Mouse (Mus musculus) embryonic facial prominence, embryonic 15.5 days (tissue): Measurements from ENCODE around the gene Scd2. TPM values are rescaled to one million over a fixed set of nuclear protein-coding genes. Genes with fewer than 3 reads are reported as not detected.

ENCODE experiments used
- ATAC-seq: fragments of 200-750 bp; cut with Nextera tagmentation; 2 replicates; pipeline ENCODE4 v1.8.0; 2017; ENCODE audit warnings: low read depth, moderate TSS enrichment; ENCODE audit not compliant: insufficient number of reproducible peaks, low FRiP score, low TSS enrichment
- H3K27ac ChIP-seq: fragments of 300-500 bp; sonication (generic); replicated peaks from 2 replicates; pipeline ENCODE4 v1.5.1; 2015; ENCODE audit warnings: mild to moderate bottlenecking, inconsistent platforms
- H3K27me3 ChIP-seq: fragments of 300-500 bp; sonication (generic); 2 replicates; pipeline ENCODE4 v1.6.1; 2015; ENCODE audit warnings: inconsistent platforms
- H3K36me3 ChIP-seq: fragments of 300-500 bp; sonication (generic); 2 replicates; pipeline ENCODE4 v1.6.1; 2015; ENCODE audit warnings: mild to moderate bottlenecking, inconsistent platforms
- H3K4me1 ChIP-seq: fragments of 300-500 bp; sonication (generic); 2 replicates; pipeline ENCODE4 v1.6.1; 2015; ENCODE audit warnings: inconsistent platforms
- H3K4me2 ChIP-seq: fragments of 300-500 bp; sonication (generic); replicated peaks from 2 replicates; pipeline ENCODE4 v1.6.1; 2015; ENCODE audit warnings: mild to moderate bottlenecking, inconsistent platforms
- H3K4me3 ChIP-seq: fragments of 300-500 bp; sonication (generic); replicated peaks from 2 replicates; pipeline ENCODE4 v1.5.1; 2015; ENCODE audit warnings: mild to moderate bottlenecking, inconsistent platforms
- H3K9ac ChIP-seq: fragments of 300-500 bp; sonication (generic); 2 replicates; pipeline ENCODE4 v1.6.1; 2015; ENCODE audit warnings: inconsistent platforms
- H3K9me3 ChIP-seq: fragments of 300-500 bp; sonication (generic); replicated peaks from 2 replicates; pipeline ENCODE4 v1.6.1; 2016; ENCODE audit warnings: inconsistent platforms
- WGBS: fragments of 180-500 bp; shearing (Covaris S2); methylation state at CpG from one replicate; pipeline ENCODE4 v1.1.7; 2015; 5-methylcytosine and 5-hydroxymethylcytosine counted together
- polyA plus RNA-seq: library from polyadenylated mRNA; unstranded; fragments of >200 nt; fragmentation: Nextera tagmentation; extraction: Ambion mirVana; gene quantifications from 2 replicates; pipeline ENCODE4 v1.2.1, GENCODE M21; 2015

The Scd2 gene
- polyA plus RNA-seq, 1 experiment from 2014 or later, result 179 TPM

DNA sequence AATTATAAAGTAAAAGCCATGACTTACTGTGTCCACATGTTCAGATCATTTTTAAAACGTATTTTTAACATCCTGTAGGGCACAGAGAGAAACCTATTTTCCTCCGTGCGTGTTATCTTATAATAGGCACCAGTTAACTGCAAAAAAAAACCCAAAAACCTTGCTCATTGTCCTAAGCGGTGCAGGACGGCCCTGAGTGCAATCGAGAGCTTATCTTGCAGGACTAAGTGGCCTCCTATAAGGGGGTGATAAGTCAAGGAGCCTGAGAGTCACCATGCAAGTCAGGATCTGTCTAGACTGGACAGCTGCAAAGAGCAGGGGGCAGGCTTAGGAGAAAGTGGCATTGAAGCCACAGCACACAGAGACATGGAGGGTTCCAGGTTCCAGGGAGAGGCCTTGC, 6.4 kb downstream of the Scd2 start:
- Histone ChIP-seq H3K36me3 (peaks cover 88% of the 10 kb centered on the region), H3K4me3 (0 out of 2 replicates have a peak overlapping the region, but pooled peaks have one; percentile 3), H3K4me1 (peaks cover 85% of the 10 kb centered on the region), H3K27me3 (no peaks in the 10 kb centered on the region), H3K9me3 (no peaks in the 10 kb centered on the region), H3K27ac (no peak overlapping the region), H3K9ac (no peak overlapping the region), H3K4me2 (0 out of 2 replicates have a peak overlapping the region, but pooled peaks have one; percentile 6)
- ATAC-seq, result no peak
- 63% methylated on average over 6 of the region's 6 CpGs for WGBS

DNA sequence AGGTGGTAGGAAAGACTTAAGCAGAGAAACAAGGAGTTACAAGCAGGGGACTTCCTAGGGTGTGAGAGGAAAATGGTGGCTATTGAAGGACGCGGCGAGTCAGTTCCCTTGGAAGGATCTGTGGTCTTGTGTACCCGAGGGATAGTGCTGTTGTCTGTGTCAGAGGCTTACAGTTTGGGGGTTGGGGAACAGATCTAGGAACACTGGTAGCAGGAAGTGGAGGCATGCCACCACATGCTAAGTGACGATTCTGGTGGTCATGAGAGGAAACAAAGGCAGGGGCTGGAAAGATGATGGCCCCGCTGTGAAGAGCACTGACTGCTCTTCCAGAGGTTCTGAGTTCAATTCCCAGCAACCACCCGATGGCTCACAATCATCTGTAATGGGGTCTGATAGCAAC, 7.0 kb downstream of the Scd2 start:
- no peak overlapping the region for H3K4me2 ChIP-seq

DNA sequence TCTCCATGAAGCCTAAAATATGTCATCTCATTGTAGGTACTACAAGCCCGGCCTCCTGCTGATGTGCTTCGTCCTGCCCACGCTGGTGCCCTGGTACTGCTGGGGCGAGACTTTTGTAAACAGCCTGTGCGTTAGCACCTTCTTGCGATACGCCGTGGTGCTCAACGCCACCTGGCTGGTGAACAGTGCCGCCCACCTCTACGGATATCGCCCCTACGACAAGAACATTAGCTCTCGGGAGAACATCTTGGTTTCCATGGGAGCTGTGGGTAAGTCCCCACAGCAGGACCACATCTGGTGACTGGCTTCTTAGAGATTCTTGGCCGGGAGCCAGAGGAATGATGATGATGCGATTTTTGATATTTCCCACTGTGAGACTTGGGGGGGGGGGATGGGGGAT, 7.7 kb downstream of the Scd2 start:
- ATAC-seq, result no peak

More for the DNA sequence above, 7.0 kb downstream of the Scd2 start:
- ATAC-seq, result no peak
- Histone ChIP-seq H3K36me3 (peaks cover 94% of the 10 kb centered on the region), H3K4me1 (peaks cover 85% of the 10 kb centered on the region), H3K9me3 (no peaks in the 10 kb centered on the region), H3K27ac (no peak overlapping the region), H3K27me3 (no peaks in the 10 kb centered on the region), H3K9ac (no peak overlapping the region), H3K4me3 (0 out of 2 replicates have a peak overlapping the region, but pooled peaks have one; percentile 3)
- WGBS, result 68% methylated on average over 7 of the region's 7 CpGs

DNA sequence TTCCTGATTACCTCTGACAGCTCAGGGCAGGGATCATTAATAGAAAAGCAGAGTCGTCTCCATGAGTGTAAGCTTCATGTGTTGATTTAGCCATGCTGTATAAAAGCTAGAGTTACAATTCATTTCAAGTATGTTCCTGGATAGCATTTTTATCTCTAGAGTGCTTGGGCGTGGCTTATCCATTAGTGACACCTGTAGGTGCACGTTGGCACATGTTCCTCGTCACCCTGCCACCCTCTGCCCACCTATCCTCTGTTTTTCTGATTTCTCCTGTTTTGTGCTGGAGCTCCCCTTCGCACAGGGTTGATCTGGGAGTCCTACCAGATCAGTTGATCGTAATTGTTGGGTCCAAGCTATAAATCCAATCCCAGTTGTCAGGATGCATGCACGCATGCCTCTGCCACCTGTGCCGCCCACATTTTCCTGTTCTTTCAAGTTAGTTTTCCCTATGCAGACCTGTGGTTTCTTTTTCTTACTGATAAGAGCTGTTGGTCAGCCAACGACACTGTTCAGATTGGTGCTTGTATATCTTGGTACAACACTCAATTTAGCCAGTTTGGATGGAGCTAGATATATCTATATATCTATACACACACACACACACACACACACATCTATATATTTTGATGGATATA, 8.3 kb downstream of the Scd2 start:
- H3K4me1 ChIP-seq, result peaks cover 74% of the 10 kb centered on the region
- WGBS, result 66% methylated on average over 9 of the region's 9 CpGs

More for the DNA sequence above, 7.7 kb downstream of the Scd2 start:
- Histone ChIP-seq H3K4me1 (peaks cover 80% of the 10 kb centered on the region), H3K9ac (no peak overlapping the region), H3K4me3 (no peak overlapping the region), H3K9me3 (no peaks in the 10 kb centered on the region), H3K27me3 (no peaks in the 10 kb centered on the region), H3K27ac (no peak overlapping the region), H3K36me3 (peaks cover 94% of the 10 kb centered on the region), H3K4me2 (0 out of 2 replicates have a peak overlapping the region, but pooled peaks have one; percentile 2)
- 58% methylated on average over 16 of the region's 16 CpGs for whole genome bisulfite sequencing

DNA sequence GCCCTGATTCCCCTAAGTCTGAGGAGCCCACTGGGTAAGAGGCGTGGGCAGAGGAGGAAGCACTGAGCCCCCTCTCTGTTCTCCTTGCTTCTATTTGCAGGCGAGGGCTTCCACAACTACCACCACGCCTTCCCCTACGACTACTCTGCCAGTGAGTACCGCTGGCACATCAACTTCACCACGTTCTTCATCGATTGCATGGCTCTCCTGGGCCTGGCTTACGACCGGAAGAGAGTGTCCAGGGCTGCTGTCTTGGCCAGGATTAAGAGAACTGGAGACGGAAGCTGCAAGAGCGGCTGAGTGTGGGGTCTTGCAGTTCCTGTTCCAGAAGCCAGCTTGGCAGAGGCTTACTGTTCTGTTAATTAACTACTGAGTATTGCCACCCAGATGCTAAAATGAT, 9.4 kb downstream of the Scd2 start:
- H3K27ac ChIP-seq, result 0 out of 2 replicates have a peak overlapping the region, but pooled peaks have one; percentile 0
- no peak for ATAC-seq
- no peak overlapping the region for H3K4me2 ChIP-seq
- H3K4me1 ChIP-seq, result peaks cover 63% of the 10 kb centered on the region
- 74% methylated on average over 11 of the region's 11 CpGs for WGBS
- H3K27me3 ChIP-seq, result no peaks in the 10 kb centered on the region
- no peak overlapping the region for H3K4me3 ChIP-seq
- H3K9me3 ChIP-seq, result no peaks in the 10 kb centered on the region
- H3K36me3 ChIP-seq, result peaks cover 94% of the 10 kb centered on the region
- no peak overlapping the region for H3K9ac ChIP-seq

More for the DNA sequence above, 8.3 kb downstream of the Scd2 start:
- peaks cover 96% of the 10 kb centered on the region for H3K36me3 ChIP-seq
- ATAC-seq, result no peak
- H3K9me3 ChIP-seq, result no peaks in the 10 kb centered on the region
- H3K27ac ChIP-seq, result no peak overlapping the region
- H3K4me2 ChIP-seq, result no peak overlapping the region
- H3K4me3 ChIP-seq, result no peak overlapping the region
- no peak overlapping the region for H3K9ac ChIP-seq
- no peaks in the 10 kb centered on the region for H3K27me3 ChIP-seq

DNA sequence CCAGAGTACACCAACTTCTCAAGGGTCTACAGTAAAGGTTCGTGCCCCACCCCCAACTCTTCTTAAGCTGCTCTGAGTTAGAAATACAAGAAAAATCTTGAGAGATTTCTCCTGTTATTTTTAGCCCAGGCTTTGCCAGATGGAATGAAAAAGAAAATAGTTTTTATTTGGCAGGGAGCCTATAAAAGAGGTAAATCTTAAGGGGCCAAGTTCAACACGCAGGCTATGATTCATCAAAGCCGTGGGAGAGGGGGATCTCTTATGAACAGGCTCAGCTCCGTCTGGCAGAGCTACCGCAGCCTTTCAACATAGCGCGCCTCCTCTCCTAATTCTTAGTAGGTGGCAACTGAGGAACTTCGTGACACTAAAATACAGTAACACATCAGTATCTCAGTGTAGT, 10.0 kb downstream of the Scd2 start:
- Histone ChIP-seq H3K9ac (no peak overlapping the region), H3K4me3 (no peak overlapping the region), H3K4me1 (peaks cover 57% of the 10 kb centered on the region), H3K9me3 (no peaks in the 10 kb centered on the region), H3K27ac (0 out of 2 replicates have a peak overlapping the region, but pooled peaks have one; percentile 0), H3K36me3 (peaks cover 94% of the 10 kb centered on the region), H3K27me3 (no peaks in the 10 kb centered on the region), H3K4me2 (no peak overlapping the region)
- no peak for ATAC-seq
- WGBS, result 47% methylated on average over 8 of the region's 8 CpGs

DNA sequence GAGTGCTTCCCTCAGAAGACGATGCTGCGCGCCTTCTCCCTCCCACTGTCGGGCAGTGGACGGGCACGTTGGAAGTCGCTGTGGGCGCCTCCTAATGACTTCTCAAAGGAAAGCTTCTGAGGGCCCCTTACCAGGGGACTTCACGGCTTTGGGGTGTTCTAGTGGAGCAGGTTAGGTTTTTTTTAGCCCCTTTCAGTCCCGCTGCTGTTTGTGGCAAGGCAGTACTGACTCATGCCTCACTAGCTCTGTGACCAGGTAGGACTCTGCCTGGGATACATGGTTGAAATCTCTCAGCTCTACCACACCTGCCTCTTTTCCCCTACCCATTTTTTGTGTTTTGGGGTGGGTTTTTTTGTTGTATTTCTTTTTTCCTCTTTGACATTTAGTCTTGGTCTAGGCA, 10.9 kb downstream of the Scd2 start:
- peaks cover 48% of the 10 kb centered on the region for H3K4me1 ChIP-seq
- H3K4me3 ChIP-seq, result no peak overlapping the region
- no peak overlapping the region for H3K4me2 ChIP-seq
- H3K36me3 ChIP-seq, result peaks cover 89% of the 10 kb centered on the region
- H3K9me3 ChIP-seq, result no peaks in the 10 kb centered on the region
- no peak overlapping the region for H3K27ac ChIP-seq
- no peak for ATAC-seq
- no peak overlapping the region for H3K9ac ChIP-seq
- no peaks in the 10 kb centered on the region for H3K27me3 ChIP-seq
- 82% methylated on average over 10 of the region's 10 CpGs for WGBS

DNA sequence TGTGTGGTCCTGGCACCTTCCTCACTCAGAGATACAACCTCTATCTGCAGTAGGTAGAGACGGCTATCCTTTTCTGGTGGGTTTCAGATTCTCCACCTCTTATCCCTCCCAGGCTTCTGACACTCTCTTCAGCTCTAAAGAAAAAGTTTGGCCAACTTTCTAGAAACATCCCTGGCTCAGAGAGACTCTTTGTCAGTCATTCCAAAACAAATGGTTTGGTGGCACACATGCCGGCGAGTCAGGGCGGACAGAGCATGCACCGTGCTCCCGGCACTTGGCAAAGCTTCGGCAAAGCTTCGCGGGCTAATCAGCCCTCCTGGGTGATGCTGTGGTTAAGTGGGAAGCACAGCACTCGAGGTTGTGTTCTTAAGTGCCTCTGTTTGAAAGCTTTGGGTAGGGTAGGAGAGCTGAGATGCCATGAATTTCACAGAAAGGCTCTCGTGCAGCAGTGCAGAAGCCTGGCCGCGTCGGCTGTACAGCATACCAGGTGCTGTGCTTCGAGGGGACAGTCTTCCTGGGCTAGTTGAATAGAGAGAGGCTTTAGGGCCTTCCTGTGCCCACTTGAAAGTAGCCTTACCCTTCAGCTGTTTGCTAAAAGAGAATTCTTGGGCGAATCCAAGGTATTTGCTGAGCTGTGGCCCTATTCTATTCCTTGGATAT, 11.5 kb downstream of the Scd2 start:
- 83% methylated on average over 16 of the region's 16 CpGs for WGBS
- H3K27ac ChIP-seq, result no peak overlapping the region

DNA sequence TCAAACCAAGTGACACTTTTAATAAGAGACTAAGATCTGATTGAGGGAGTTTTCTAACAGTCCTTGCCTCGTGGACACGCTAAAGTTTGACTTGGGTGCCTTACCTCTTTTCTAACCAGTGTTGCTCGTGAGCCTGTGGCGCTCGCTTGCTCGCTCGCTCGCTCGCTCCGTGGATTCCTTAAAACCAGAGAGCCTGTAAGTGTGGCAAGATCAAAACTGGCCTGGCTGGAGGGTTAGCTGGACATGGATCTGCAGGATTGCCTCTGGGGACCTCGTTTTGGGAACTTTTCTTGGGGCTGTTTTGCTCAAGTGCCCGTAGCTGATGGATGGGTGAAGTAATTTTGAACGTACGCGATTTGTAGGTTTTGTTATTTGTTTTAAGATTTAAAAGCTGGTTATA, 12.2 kb downstream of the Scd2 start:
- no peak for ATAC-seq
- 82% methylated on average over 15 of the region's 15 CpGs for WGBS
- no peak overlapping the region for H3K27ac ChIP-seq
- H3K9ac ChIP-seq, result no peak overlapping the region
- no peak overlapping the region for H3K4me2 ChIP-seq
- H3K36me3 ChIP-seq, result peaks cover 79% of the 10 kb centered on the region
- peaks cover 37% of the 10 kb centered on the region for H3K4me1 ChIP-seq
- no peak overlapping the region for H3K4me3 ChIP-seq
- no peaks in the 10 kb centered on the region for H3K27me3 ChIP-seq
- no peaks in the 10 kb centered on the region for H3K9me3 ChIP-seq

More for the DNA sequence above, 11.5 kb downstream of the Scd2 start:
- Histone ChIP-seq H3K9ac (no peak overlapping the region), H3K27me3 (no peaks in the 10 kb centered on the region), H3K4me3 (no peak overlapping the region), H3K4me1 (peaks cover 44% of the 10 kb centered on the region), H3K36me3 (peaks cover 87% of the 10 kb centered on the region), H3K9me3 (no peaks in the 10 kb centered on the region), H3K4me2 (no peak overlapping the region)
- no peak for ATAC-seq

DNA sequence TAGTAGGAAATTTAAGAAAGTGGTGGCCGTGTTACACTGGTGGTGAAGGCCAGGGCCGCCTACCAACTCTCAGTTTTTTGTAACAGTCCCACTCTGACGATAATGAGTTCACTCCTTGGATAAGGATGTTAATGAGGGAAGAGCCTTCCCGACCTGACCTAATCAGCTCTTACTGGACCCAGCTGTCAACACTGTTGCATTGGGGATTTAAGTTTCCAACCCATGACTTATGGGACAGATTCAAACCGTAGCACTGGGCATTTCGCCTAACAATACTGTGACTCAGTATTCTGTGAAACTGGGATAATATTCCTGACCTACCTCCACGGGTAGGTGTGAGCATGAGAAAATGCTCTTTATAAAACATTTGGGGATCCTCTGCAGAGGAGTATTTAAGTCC, 12.7 kb downstream of the Scd2 start:
- 72% methylated on average over 7 of the region's 7 CpGs for WGBS
- ATAC-seq, result no peak

DNA sequence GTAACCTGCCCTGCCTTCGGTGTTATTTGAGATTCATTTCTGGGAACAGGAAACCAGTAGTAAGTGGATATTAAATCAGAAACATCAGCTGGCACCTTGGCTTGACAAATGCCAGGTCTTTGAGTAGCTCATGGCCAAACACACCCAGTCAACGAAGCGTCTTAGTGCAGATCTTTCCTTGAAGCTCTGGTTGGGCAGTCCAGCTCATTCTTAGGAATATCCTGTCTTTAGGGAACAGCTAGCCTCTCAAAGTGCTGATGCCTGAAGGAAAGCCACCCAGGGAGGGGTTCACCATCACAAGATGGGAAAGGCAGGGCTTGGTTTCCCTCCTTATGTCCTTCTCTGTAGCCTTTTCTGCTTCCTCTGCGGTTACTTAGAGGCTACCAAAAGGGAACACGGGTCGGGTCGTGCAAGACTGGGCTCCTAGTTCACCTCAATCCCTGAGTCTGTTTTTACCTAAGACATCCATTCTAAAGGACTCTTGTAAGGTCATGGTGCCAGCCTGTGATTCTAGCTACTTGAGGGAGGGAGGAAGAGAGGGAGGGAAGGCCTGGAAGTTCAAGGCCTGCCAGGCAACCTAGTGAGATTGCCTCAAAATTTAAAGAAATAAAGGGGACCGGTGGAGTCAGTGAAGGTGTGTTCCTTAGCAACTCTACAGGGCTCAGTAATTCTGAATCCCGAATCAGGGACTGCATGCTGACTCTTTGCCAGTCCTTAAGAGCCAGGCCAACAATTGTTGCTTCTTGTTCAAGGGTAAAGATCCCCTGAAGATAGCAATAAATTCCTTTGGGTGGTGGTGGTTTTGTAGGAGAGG, 13.8 kb downstream of the Scd2 start:
- Histone ChIP-seq H3K4me1 (peaks cover 29% of the 10 kb centered on the region), H3K9me3 (no peaks in the 10 kb centered on the region), H3K9ac (no peak overlapping the region), H3K4me2 (no peak overlapping the region), H3K27ac (no peak overlapping the region), H3K4me3 (no peak overlapping the region), H3K27me3 (no peaks in the 10 kb centered on the region), H3K36me3 (peaks cover 65% of the 10 kb centered on the region)
- WGBS, result 75% methylated on average over 9 of the region's 9 CpGs
- ATAC-seq, result no peak

More for the DNA sequence above, 12.7 kb downstream of the Scd2 start:
- no peaks in the 10 kb centered on the region for H3K9me3 ChIP-seq
- no peak overlapping the region for H3K4me3 ChIP-seq
- no peak overlapping the region for H3K27ac ChIP-seq
- H3K9ac ChIP-seq, result no peak overlapping the region
- H3K36me3 ChIP-seq, result peaks cover 75% of the 10 kb centered on the region
- no peak overlapping the region for H3K4me2 ChIP-seq
- no peaks in the 10 kb centered on the region for H3K27me3 ChIP-seq
- H3K4me1 ChIP-seq, result peaks cover 36% of the 10 kb centered on the region
